Mouse (Mus musculus): Measurements from ENCODE around the gene Stum.

DNA sequence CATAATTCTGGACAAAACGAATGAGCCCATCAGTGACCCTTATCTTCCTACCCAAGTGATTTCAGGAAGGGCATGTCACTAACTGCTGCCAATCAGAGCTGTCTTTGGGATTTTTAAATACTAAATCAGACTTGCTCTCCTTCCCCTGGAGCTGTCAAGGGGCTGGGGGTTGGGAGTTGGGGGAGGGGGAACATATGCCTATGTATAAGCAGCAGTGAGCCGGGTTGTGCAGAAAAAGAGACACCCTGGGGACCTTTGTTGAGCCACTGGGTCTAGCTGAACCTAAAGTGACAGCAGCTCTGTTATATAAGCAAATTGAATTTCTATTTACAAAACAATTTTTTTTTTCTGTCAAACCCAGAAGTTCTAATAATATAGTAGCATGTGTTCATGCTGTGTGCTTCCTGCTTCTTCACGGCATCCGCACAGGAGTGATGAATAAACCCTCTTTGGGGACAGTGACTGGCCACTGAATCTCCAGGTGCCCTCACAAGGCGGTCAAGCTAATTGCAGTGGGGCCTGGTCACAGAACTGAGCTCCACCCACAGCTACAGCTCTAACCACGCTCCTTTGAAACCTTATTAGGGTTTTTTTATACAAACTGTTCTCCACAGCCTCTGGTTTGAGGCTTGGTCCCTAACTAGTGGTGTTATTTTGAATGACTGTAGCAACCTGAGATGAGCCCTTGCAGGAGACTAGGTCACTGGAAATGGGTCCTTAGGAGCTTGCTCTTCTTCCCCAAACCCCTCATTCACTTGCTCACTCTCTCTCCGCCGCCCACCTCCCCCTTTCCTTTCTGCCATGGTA is 47.4 kb upstream of the Stum start:
- no peak; the same call in 1 of the 2 replicates for TF ChIP-seq POLR2A (IDR thresholded peaks at IDR 0.05; ENCODE audit: low read depth, low read length)
- peak; percentile 90; the same call in 1 of the 2 replicates for TF ChIP-seq CHD1 (IDR thresholded peaks at IDR 0.05; ENCODE audit: low read depth, low read length)
- peak; percentile 76 for TF ChIP-seq ELF1 (IDR thresholded peaks at IDR 0.05; ENCODE audit: low read depth, low read length)
- TF ChIP-seq NELFE (IDR thresholded peaks at IDR 0.05; ENCODE audit: low read depth, low read length) = peak; percentile 61; the same call in 1 of the 2 replicates
- TF ChIP-seq CTCF (conservative IDR thresholded peaks at IDR 0.05 in 1 of 2, IDR thresholded peaks at IDR 0.05 in 1 of 2; ENCODE audit: low read depth in 2 of 2, low read length in 2 of 2) = peak in 1 of 2 experiments; percentile 50; a peak in 2 of 4 replicates
- no peak for TF ChIP-seq TBP (conservative IDR thresholded peaks at IDR 0.05; ENCODE audit: low read depth, low read length)
- TF ChIP-seq TCF12 (IDR thresholded peaks at IDR 0.05; ENCODE audit: low read depth, low read length) = peak; percentile 67; the same call in 1 of the 2 replicates
- peak; percentile 42 for TF ChIP-seq HCFC1 (IDR thresholded peaks at IDR 0.05; ENCODE audit: low read depth, low read length)
- peak; percentile 4 for TF ChIP-seq EP300 (IDR thresholded peaks at IDR 0.05; ENCODE audit: low read length)
- 0 out of 2 replicates have a peak, but pooled peaks have one; percentile 34 for TF ChIP-seq E2F4 (IDR thresholded peaks at IDR 0.05; ENCODE audit: insufficient replicate concordance, low read depth, low read length)
- TF ChIP-seq BHLHE40 (IDR thresholded peaks at IDR 0.05; ENCODE audit: low read depth, low read length) = peak; percentile 60
- no peak for TF ChIP-seq USF1 (IDR thresholded peaks at IDR 0.05; ENCODE audit: low read depth, low read length)

Measured in CH12.LX (cell line).